Mouse (Mus musculus) olfactory bulb, adult 2 months (tissue): ENCODE measurements around the gene Gng10.

Experiments
- CTCF ChIP-seq: fragments of 200-500 bp; IDR thresholded peaks from 2 replicates; pipeline ENCODE4 v1.5.1; 2012; ENCODE audit warnings: low read depth, mild to moderate bottlenecking, low read length, moderate library complexity; ENCODE audit not compliant: insufficient read depth
- POLR2A ChIP-seq: fragments of 200-500 bp; IDR thresholded peaks from 2 replicates; pipeline ENCODE4 v1.6.1; 2012; ENCODE audit warnings: mild to moderate bottlenecking, low read depth, low read length, moderate library complexity; ENCODE audit not compliant: insufficient read depth

DNA sequence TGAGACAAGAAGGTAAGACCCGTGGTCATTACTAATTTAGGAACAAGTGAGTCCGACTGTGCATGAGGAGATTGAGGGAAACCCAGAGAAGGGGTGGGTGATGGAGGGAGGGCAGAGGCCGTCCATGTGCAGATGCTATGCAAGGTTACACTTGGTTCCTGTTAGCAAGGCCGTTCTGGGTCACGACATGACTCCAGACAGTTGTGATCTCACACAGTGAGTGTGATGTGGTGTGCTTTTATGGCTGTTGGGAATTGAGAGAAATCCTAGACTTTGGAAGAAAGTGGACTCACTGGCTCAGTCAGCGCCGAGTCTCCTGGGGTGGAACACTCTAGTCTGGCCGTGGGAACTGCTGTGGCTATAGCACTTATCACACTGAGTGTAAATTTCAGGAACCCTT, 28.7 kb upstream of the Gng10 start:
- TF ChIP-seq POLR2A (no peak), CTCF (no peak)
